Mouse (Mus musculus) spleen, adult 2 months (tissue): ENCODE data around the gene Shb.

Experiments
- CTCF ChIP-seq: fragments of 200-500 bp; IDR thresholded peaks from 2 replicates; pipeline ENCODE4 v1.5.1; 2011; ENCODE audit warnings: mild to moderate bottlenecking, inconsistent platforms; ENCODE audit not compliant: insufficient read depth, insufficient read length, insufficient replicate concordance; ENCODE audit errors: extremely low read depth
- POLR2A ChIP-seq: fragments of 200-500 bp; IDR thresholded peaks from 2 replicates; pipeline ENCODE4 v1.6.1; 2011; ENCODE audit warnings: low read depth, low read length, inconsistent platforms

GRCm38 (mm10) chr4:45399421-45400210 lies 132.7 kb downstream of the Shb start:
- TF ChIP-seq CTCF = no peak
- no peak for TF ChIP-seq POLR2A
